Mouse (Mus musculus) limb, embryonic 12.5 days (tissue): ENCODE data around the gene Kif2a. TPM values are rescaled to one million over a fixed set of nuclear protein-coding genes. Genes with fewer than 3 reads are reported as not detected.
"Not testable (repeated sequence)": the region's sequence is repeated elsewhere in the genome, so short reads cannot be mapped to it uniquely, and the experiment has no call there.

Source experiments
- ATAC-seq: fragments of 200-750 bp; cut with Nextera tagmentation; 2 replicates; pipeline ENCODE4 v1.8.0; 2017; ENCODE audit warnings: low read depth, moderate TSS enrichment; ENCODE audit not compliant: insufficient number of reproducible peaks, insufficient read depth, low FRiP score, low TSS enrichment
- H3K27ac ChIP-seq: fragments of 300-500 bp; sonication (generic); 2 replicates; pipeline ENCODE4 v1.5.1; 2016; ENCODE audit warnings: mild to moderate bottlenecking, moderate library complexity
- H3K27me3 ChIP-seq: fragments of 300-500 bp; sonication (generic); 2 replicates; pipeline ENCODE4 v1.6.1; 2016; ENCODE audit warnings: mild to moderate bottlenecking, moderate library complexity
- H3K36me3 ChIP-seq: fragments of 300-500 bp; sonication (generic); 2 replicates; pipeline ENCODE4 v1.6.1; 2016; ENCODE audit warnings: mild to moderate bottlenecking, moderate library complexity
- H3K4me1 ChIP-seq: fragments of 300-500 bp; sonication (generic); replicated peaks from 2 replicates; pipeline ENCODE4 v1.6.1; 2016
- H3K4me2 ChIP-seq: fragments of 300-500 bp; sonication (generic); 2 replicates; pipeline ENCODE4 v1.6.1; 2016; ENCODE audit warnings: mild to moderate bottlenecking, moderate library complexity
- H3K4me3 ChIP-seq: fragments of 300-500 bp; sonication (generic); replicated peaks from 2 replicates; pipeline ENCODE4 v1.5.1; 2016; ENCODE audit warnings: mild to moderate bottlenecking
- H3K9ac ChIP-seq: fragments of 300-500 bp; sonication (generic); replicated peaks from 2 replicates; pipeline ENCODE4 v1.6.1; 2016; ENCODE audit warnings: mild to moderate bottlenecking, moderate library complexity
- H3K9me3 ChIP-seq: fragments of 300-500 bp; sonication (generic); 2 replicates; pipeline ENCODE4 v1.6.1; 2016; ENCODE audit warnings: mild to moderate bottlenecking, moderate library complexity
- WGBS: fragments of 180-500 bp; shearing (Covaris S2); methylation state at CpG from one replicate; pipeline ENCODE4 v1.1.7; 2016; 5-methylcytosine and 5-hydroxymethylcytosine counted together
- polyA plus RNA-seq: library from polyadenylated mRNA; unstranded; fragments of >200 nt; fragmentation: Nextera tagmentation; extraction: Ambion mirVana; gene quantifications from 2 replicates; pipeline ENCODE4 v1.2.1, GENCODE M21; 2016

Kif2a gene
- polyA plus RNA-seq, 1 experiment from 2014 or later, result 23.5 TPM

DNA sequence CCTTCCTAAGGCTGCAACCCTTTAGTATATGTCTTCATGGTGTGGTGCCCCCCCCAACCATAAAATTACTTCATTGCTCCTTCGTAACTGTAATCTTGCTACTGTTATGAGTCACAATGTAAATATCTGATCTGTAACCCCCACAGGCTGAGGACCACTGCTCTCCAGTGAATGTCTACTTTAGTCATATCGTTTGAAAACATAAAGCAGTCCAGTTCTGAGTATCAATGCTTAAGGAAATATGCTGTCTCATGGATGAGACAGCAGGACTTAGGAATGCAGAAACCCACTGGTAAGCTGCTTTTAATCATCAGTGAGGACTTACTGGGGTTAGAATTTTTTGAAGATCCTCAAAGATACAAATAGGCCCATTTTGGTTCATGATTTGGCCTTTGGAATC is 2.5 kb downstream of the Kif2a start:
- no peak for ATAC-seq
- peaks cover 4% of the 10 kb centered on the region; the same call in 1 of the 2 replicates for H3K9me3 ChIP-seq
- H3K4me1 ChIP-seq, result peaks cover 12% of the 10 kb centered on the region
- H3K4me3 ChIP-seq, result no peak overlapping the region
- no peak overlapping the region for H3K9ac ChIP-seq
- H3K36me3 ChIP-seq, result peaks cover 10% of the 10 kb centered on the region
- no peak overlapping the region for H3K27ac ChIP-seq
- WGBS, result 91% methylated on average over 2 of the region's 2 CpGs
- no peak overlapping the region for H3K4me2 ChIP-seq
- no peaks in the 10 kb centered on the region for H3K27me3 ChIP-seq

- 0 out of 2 replicates have a peak, but pooled peaks cover 4% of the 10 kb centered on the region for H3K4me1 ChIP-seq
- no peak overlapping the region for H3K27ac ChIP-seq
- H3K4me2 ChIP-seq, result no peak overlapping the region
- no peak overlapping the region for H3K9ac ChIP-seq
- peaks cover 7% of the 10 kb centered on the region for H3K36me3 ChIP-seq
- no peak overlapping the region for H3K4me3 ChIP-seq
- no peak for ATAC-seq
- no peaks in the 10 kb centered on the region for H3K9me3 ChIP-seq
- 72% methylated on average over 2 of the region's 2 CpGs for WGBS
- no peaks in the 10 kb centered on the region for H3K27me3 ChIP-seq
Observed at GRCm38 (mm10) chr13:107013926-107014325, 8.0 kb downstream of the Kif2a start.

DNA sequence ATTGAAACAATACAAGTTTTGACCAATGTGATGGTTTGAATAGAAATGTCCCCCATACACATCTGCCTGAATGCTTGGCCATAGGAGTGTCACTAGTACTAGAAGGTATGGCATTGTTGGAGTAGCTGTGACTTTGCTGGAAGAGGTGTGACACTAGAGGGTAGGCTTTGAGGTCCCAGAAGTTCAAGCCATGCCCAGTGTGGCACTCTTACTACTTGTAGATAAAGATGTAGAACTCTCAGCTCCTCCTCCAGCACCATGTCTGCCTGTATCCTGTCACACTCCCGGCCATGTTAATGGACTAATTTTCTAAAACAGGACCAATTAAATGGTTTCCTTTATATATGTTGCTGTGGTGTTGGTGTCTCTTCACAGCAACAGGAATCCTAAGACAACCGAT is 10.3 kb downstream of the Kif2a start:
- peaks cover 4% of the 10 kb centered on the region; the same call in 1 of the 2 replicates for H3K4me1 ChIP-seq

GRCm38 (mm10) chr13:107008174-107008573 is 13.8 kb downstream of the Kif2a start:
- no peak for ATAC-seq
- H3K4me2 ChIP-seq, result no peak overlapping the region
- H3K9ac ChIP-seq, result no peak overlapping the region
- H3K4me3 ChIP-seq, result no peak overlapping the region
- H3K4me1 ChIP-seq, result no peaks in the 10 kb centered on the region; the same call in 1 of the 2 replicates
- no peak overlapping the region for H3K27ac ChIP-seq
- WGBS, result 92% methylated on average over 4 of the region's 4 CpGs
- H3K36me3 ChIP-seq, result no peaks in the 10 kb centered on the region
- no peaks in the 10 kb centered on the region for H3K9me3 ChIP-seq
- H3K27me3 ChIP-seq, result no peaks in the 10 kb centered on the region

More for the DNA sequence above, 10.3 kb downstream of the Kif2a start:
- Histone ChIP-seq H3K4me2 (no peak overlapping the region), H3K36me3 (no peaks in the 10 kb centered on the region), H3K9me3 (no peaks in the 10 kb centered on the region), H3K27ac (no peak overlapping the region), H3K4me3 (no peak overlapping the region), H3K27me3 (no peaks in the 10 kb centered on the region), H3K9ac (no peak overlapping the region)
- WGBS, result 84% methylated on average over 2 of the region's 2 CpGs
- no peak for ATAC-seq

GRCm38 (mm10) chr13:107003211-107003610 is 18.7 kb downstream of the Kif2a start:
- no peaks in the 10 kb centered on the region; the same call in 1 of the 2 replicates for H3K4me1 ChIP-seq
- ATAC-seq, result no peak
- H3K27ac ChIP-seq, result no peak overlapping the region
- H3K4me2 ChIP-seq, result no peak overlapping the region
- no peak overlapping the region for H3K4me3 ChIP-seq
- H3K36me3 ChIP-seq, result no peaks in the 10 kb centered on the region
- no peaks in the 10 kb centered on the region for H3K27me3 ChIP-seq
- no peak overlapping the region for H3K9ac ChIP-seq
- no peaks in the 10 kb centered on the region for H3K9me3 ChIP-seq
- WGBS, result 95% methylated on average over 2 of the region's 2 CpGs

- Histone ChIP-seq H3K9me3 (no peaks in the 10 kb centered on the region), H3K4me3 (no peak overlapping the region), H3K4me2 (no peak overlapping the region), H3K36me3 (no peaks in the 10 kb centered on the region), H3K9ac (no peak overlapping the region), H3K27me3 (no peaks in the 10 kb centered on the region), H3K4me1 (no peaks in the 10 kb centered on the region), H3K27ac (no peak overlapping the region)
- ATAC-seq, result no peak
- WGBS, result 88% methylated on average over 5 of the region's 5 CpGs
Observed at GRCm38 (mm10) chr13:106998671-106999070, 23.3 kb downstream of the Kif2a start.

DNA sequence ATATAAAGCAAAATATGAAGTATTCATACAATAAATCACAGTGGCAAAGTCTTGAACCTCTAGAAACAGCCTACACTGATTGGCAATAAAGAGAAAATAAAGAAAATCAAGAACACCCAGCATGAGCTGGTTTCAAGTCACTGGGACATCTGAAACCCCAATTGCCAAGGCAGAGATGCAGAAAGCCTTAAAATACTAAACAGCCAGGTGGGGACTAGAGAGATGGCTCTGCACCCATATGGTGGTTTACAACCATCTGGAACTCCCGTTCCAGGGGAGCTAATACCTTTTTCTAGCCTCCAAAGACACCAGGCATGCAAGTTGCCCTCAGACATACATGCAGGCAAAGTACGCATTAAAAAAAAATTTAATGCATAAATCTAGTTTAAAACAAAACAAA is 23.9 kb downstream of the Kif2a start:
- Histone ChIP-seq H3K36me3 (peaks cover 2% of the 10 kb centered on the region; the same call in 1 of the 2 replicates), H3K4me1 (no peaks in the 10 kb centered on the region), H3K4me2 (no peak overlapping the region), H3K4me3 (no peak overlapping the region), H3K27ac (no peak overlapping the region), H3K9ac (no peak overlapping the region), H3K27me3 (no peaks in the 10 kb centered on the region), H3K9me3 (no peaks in the 10 kb centered on the region)
- no peak for ATAC-seq
- WGBS, result 76% methylated on average over 2 of the region's 2 CpGs

- not testable (repeated sequence) for H3K4me3 ChIP-seq, H3K36me3 ChIP-seq, ATAC-seq, H3K4me1 ChIP-seq, H3K9me3 ChIP-seq, H3K27me3 ChIP-seq, H3K9ac ChIP-seq, H3K27ac ChIP-seq, H3K4me2 ChIP-seq
- WGBS, result 93% methylated on average over 4 of the region's 4 CpGs
Observed at GRCm38 (mm10) chr13:106997557-106997956, 24.4 kb downstream of the Kif2a start.

DNA sequence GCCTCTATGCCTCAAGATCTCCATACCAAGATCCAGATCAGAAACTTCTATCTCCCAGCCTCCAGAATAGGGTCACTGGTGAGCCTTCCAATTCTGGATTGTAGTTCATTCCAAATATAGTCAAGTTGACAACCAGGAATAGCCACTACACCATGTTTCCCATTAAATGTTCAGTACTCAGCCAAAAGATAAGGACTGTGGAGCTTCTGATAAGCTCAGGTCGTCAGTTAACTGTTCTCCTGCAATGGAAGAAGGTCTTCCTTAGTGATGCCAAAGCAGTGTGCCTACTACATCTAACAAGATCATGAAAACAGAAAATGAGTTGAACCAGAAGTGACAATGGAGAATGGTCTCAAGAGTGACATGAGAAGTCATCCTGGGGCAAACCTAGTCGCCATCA is 25.0 kb downstream of the Kif2a start:
- no peak overlapping the region for H3K4me2 ChIP-seq
- no peak overlapping the region for H3K4me3 ChIP-seq
- H3K4me1 ChIP-seq, result no peaks in the 10 kb centered on the region
- H3K9ac ChIP-seq, result no peak overlapping the region
- H3K36me3 ChIP-seq, result peaks cover 13% of the 10 kb centered on the region
- no peak overlapping the region for H3K27ac ChIP-seq
- 85% methylated on average over 2 of the region's 2 CpGs for WGBS
- H3K27me3 ChIP-seq, result no peaks in the 10 kb centered on the region
- H3K9me3 ChIP-seq, result no peaks in the 10 kb centered on the region
- ATAC-seq, result no peak

GRCm38 (mm10) chr13:106961496-106961895 is 60.4 kb downstream of the Kif2a start:
- 88% methylated on average over 4 of the region's 4 CpGs for WGBS
- Histone ChIP-seq H3K4me1 (no peaks in the 10 kb centered on the region), H3K36me3 (peaks cover 57% of the 10 kb centered on the region), H3K27ac (no peak overlapping the region), H3K9ac (no peak overlapping the region), H3K9me3 (no peaks in the 10 kb centered on the region), H3K4me3 (no peak overlapping the region), H3K27me3 (no peaks in the 10 kb centered on the region), H3K4me2 (no peak overlapping the region)
- ATAC-seq, result no peak

GRCm38 (mm10) chr13:106960557-106960956 is 61.4 kb downstream of the Kif2a start:
- peaks cover 63% of the 10 kb centered on the region for H3K36me3 ChIP-seq
- WGBS, result 85% methylated on average over 3 of the region's 3 CpGs
- no peak for ATAC-seq
- no peak overlapping the region for H3K27ac ChIP-seq
- H3K4me2 ChIP-seq, result no peak overlapping the region
- H3K4me3 ChIP-seq, result no peak overlapping the region
- no peaks in the 10 kb centered on the region for H3K4me1 ChIP-seq
- H3K9me3 ChIP-seq, result no peaks in the 10 kb centered on the region
- H3K27me3 ChIP-seq, result no peaks in the 10 kb centered on the region
- no peak overlapping the region for H3K9ac ChIP-seq

GRCm38 (mm10) chr13:106958286-106958685 is 63.6 kb downstream of the Kif2a start:
- no peaks in the 10 kb centered on the region for H3K4me1 ChIP-seq
- 87% methylated on average over 3 of the region's 3 CpGs for WGBS
- H3K27ac ChIP-seq, result no peak overlapping the region
- H3K4me3 ChIP-seq, result no peak overlapping the region
- peaks cover 67% of the 10 kb centered on the region for H3K36me3 ChIP-seq
- H3K27me3 ChIP-seq, result no peaks in the 10 kb centered on the region
- no peak for ATAC-seq
- no peak overlapping the region for H3K4me2 ChIP-seq
- H3K9me3 ChIP-seq, result no peaks in the 10 kb centered on the region
- H3K9ac ChIP-seq, result no peak overlapping the region
